Mouse (Mus musculus): ENCODE measurements around the gene Scyl2. TPM values are rescaled to one million over a fixed set of nuclear protein-coding genes. Genes with fewer than 3 reads are reported as not detected.

The Scyl2 gene
- polyA plus RNA-seq, 1 experiment, result 25.7 TPM

DNA sequence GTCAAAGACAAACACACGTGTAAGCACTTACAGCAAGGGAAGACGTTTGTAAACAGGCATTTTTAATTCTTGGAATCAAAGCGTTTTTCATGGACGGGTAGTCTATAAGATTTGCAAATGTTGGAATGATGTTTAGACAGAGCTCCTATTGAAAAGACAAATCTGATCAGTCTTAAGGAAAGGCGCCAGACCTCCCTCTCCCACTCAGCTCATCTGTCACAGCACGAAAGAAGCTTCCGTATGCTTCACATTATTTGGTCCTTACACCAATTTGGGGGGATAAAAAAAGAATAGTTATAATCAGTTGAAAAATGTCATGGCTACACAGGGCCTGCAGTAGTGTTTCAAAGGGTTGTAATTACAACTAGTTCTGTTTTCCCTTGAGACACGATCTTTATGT is 33.2 kb downstream of the Scyl2 start:
- no peak overlapping the region for H3K27ac ChIP-seq (ENCODE audit: insufficient read depth, low read length)
- no peak overlapping the region for H3K4me3 ChIP-seq (ENCODE audit: insufficient read depth, low read length)
- no peaks in the 10 kb centered on the region for H3K4me1 ChIP-seq (ENCODE audit: control insufficient read depth, insufficient read depth, low read length)
- TF ChIP-seq POLR2A (IDR thresholded peaks at IDR 0.05; ENCODE audit: extremely low read depth, insufficient read depth, low read length) (no peak), CTCF (IDR thresholded peaks at IDR 0.05; ENCODE audit: extremely low read depth, insufficient read depth, low read length) (no peak)

DNA sequence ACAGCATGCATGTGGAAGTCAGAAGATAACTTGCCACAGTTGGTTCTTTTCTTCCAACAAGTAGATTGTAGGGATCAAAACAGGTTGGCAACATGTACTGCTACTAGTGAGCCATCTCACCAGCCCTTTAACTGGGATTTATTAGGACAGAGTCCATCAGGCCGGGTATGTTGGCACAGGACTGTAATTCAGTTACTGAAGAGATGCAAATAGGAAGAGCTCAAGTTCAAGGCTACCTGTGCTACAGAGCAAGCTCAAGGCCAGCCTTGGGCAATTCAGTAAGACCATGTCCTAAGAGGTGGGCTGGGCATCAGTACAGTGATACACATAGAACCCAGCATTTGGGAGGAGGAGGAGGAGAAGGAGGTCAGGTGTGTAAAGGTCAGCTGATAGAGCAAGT is 34.4 kb downstream of the Scyl2 start:
- H3K4me1 ChIP-seq (ENCODE audit: control insufficient read depth, insufficient read depth, low read length), result no peaks in the 10 kb centered on the region
- TF ChIP-seq POLR2A (IDR thresholded peaks at IDR 0.05; ENCODE audit: extremely low read depth, insufficient read depth, low read length) (no peak), CTCF (IDR thresholded peaks at IDR 0.05; ENCODE audit: extremely low read depth, insufficient read depth, low read length) (no peak)

DNA sequence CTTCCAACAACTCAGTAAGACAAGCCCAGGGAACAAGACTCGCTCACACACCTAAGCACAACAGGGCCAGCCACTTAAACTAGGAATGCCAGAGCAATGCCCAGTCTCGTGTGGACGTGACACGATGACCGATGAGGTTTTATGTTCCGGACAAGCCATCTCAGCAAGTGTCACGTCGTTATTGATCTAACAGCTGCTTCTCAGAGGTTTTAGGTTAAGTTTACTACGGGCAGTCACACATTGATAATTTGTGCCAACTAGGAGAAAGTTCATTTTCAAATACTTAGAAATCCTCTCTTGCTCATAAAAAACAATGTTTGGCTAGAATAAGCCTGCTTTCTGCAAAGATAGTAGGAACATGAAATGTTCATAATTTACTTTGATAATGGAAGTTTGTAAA is 39.2 kb downstream of the Scyl2 start:
- TF ChIP-seq POLR2A (IDR thresholded peaks at IDR 0.05; ENCODE audit: extremely low read depth, insufficient read depth, low read length) (no peak), CTCF (IDR thresholded peaks at IDR 0.05; ENCODE audit: extremely low read depth, insufficient read depth, low read length) (no peak)
- Histone ChIP-seq H3K4me3 (ENCODE audit: insufficient read depth, low read length) (no peak overlapping the region), H3K4me1 (ENCODE audit: control insufficient read depth, insufficient read depth, low read length) (no peaks in the 10 kb centered on the region), H3K27ac (ENCODE audit: insufficient read depth, low read length) (no peak overlapping the region)

More for the DNA sequence above, 34.4 kb downstream of the Scyl2 start:
- no peak overlapping the region for H3K27ac ChIP-seq (ENCODE audit: insufficient read depth, low read length)
- H3K4me3 ChIP-seq (ENCODE audit: insufficient read depth, low read length), result no peak overlapping the region

DNA sequence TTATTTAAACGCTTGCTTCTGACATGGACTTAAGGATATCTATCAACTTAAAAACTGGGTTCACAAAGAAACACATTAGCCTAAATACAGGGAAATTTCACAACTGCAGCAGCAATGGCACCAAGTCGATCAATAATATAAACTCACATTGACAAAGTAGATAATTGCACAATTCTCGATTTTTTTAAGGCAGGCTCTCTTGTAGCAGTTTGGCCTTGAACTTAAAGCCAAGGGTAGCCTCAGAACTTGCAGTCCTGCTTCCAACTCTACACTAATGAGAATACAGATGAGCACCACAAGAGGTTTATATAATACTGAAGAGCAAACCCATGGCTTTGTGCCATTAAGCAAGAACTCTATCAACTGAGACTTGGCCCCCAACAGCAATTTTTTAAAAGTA is 49.1 kb downstream of the Scyl2 start:
- no peak overlapping the region for H3K4me3 ChIP-seq (ENCODE audit: insufficient read depth, low read length)
- no peaks in the 10 kb centered on the region for H3K4me1 ChIP-seq (ENCODE audit: control insufficient read depth, insufficient read depth, low read length)
- TF ChIP-seq POLR2A (IDR thresholded peaks at IDR 0.05; ENCODE audit: extremely low read depth, insufficient read depth, low read length), result no peak
- TF ChIP-seq CTCF (IDR thresholded peaks at IDR 0.05; ENCODE audit: extremely low read depth, insufficient read depth, low read length), result no peak
- H3K27ac ChIP-seq (ENCODE audit: insufficient read depth, low read length), result no peak overlapping the region

DNA sequence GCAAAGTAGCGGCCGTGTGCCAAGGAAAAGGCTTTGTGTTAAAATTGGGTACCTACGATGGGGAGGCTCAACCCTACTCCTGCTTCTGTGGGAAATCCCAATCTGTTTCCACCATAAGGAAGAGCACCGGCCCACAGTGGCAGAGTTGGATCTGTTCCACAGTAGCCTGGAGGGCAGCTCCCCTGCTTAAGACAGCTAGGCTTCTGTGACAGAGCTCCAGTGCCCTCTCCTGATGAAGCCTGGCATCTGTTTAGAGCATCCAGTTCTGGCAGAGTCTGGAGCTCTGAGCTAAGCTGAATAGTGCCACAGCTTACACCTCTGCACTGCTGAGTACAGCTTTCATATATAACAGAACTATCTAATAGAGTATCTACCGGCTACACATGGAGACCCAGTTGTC is 51.1 kb downstream of the Scyl2 start:
- no peak overlapping the region for H3K27ac ChIP-seq (ENCODE audit: insufficient read depth, low read length)
- no peak overlapping the region for H3K4me3 ChIP-seq (ENCODE audit: insufficient read depth, low read length)
- H3K4me1 ChIP-seq (ENCODE audit: control insufficient read depth, insufficient read depth, low read length), result no peaks in the 10 kb centered on the region
- TF ChIP-seq CTCF (IDR thresholded peaks at IDR 0.05; ENCODE audit: extremely low read depth, insufficient read depth, low read length) (peak; percentile 58), POLR2A (IDR thresholded peaks at IDR 0.05; ENCODE audit: extremely low read depth, insufficient read depth, low read length) (no peak)

DNA sequence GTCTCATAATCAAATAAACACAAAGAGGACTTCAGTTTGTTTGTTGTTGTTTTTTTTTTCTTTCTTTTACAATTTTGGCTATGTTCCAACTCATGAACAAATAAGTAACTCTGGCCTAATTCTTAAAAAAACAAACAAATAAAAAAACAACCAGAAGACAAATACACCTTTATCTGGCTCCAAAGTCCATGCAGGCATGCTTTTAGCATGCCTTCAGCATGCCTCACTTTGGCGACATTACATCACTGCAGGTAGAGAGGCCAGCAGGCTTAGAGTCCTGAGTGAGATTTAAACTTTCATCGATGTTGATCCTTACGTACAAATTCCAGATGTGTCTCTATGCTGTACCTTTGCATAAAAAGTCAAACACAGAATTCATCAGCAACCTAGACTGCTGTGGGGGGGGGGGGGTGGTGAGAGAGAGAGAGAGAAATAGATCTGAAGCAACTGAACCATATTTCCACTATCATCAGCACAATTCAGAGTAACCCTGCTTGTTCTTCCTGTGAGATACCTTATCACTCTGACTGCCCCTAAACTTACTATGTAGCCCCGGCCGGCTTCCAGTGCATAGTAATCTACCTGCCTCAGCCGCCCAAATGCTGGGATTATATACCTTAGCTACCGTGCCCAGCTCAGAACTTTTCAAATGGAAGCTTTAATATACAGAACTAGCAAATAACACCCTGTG is 52.2 kb downstream of the Scyl2 start:
- Histone ChIP-seq H3K27ac (ENCODE audit: insufficient read depth, low read length) (no peak overlapping the region), H3K4me3 (ENCODE audit: insufficient read depth, low read length) (no peak overlapping the region), H3K4me1 (ENCODE audit: control insufficient read depth, insufficient read depth, low read length) (no peaks in the 10 kb centered on the region)
- TF ChIP-seq POLR2A (IDR thresholded peaks at IDR 0.05; ENCODE audit: extremely low read depth, insufficient read depth, low read length), result no peak
- TF ChIP-seq CTCF (IDR thresholded peaks at IDR 0.05; ENCODE audit: extremely low read depth, insufficient read depth, low read length), result no peak

DNA sequence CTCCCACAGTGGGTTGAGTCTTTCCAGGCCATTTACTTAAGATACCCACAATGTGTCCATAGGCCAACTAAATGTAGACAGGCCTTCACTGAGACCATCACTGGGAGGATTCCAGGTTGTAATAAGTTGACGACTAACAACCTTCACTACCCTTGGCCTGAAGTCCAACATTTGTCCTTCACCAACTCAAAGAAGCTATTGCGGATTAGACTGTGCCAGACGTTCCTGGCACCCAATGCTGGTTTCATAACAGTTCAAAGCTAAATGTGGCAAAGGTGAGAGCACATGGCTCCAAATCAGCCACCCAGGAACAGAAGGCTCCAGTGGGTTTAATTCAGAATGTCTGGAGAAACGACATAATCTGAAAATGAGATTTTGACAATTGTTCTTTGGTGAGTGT is 53.0 kb downstream of the Scyl2 start:
- H3K4me1 ChIP-seq (ENCODE audit: control insufficient read depth, insufficient read depth, low read length), result no peaks in the 10 kb centered on the region
- no peak overlapping the region for H3K27ac ChIP-seq (ENCODE audit: insufficient read depth, low read length)
- H3K4me3 ChIP-seq (ENCODE audit: insufficient read depth, low read length), result no peak overlapping the region
- no peak for TF ChIP-seq POLR2A (IDR thresholded peaks at IDR 0.05; ENCODE audit: extremely low read depth, insufficient read depth, low read length)
- TF ChIP-seq CTCF (IDR thresholded peaks at IDR 0.05; ENCODE audit: extremely low read depth, insufficient read depth, low read length), result no peak

DNA sequence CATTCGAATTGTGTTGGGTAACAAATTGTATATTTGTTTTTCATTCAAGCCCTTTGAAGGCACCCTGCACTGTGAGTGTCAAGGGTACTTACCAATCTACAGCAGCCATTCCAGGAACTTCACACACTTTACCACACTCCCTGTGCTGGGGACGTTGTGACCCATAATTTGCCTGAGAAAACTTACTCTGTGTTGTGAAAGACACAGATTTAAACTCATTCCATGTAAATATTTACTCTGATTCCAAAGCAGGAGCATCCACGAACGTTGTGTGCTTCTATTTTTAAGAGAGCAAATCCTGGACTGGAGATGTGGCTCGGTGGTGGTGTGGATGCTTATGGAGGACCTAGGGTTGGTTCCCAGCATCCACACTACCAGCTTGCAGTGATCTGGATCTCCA is 54.3 kb downstream of the Scyl2 start:
- TF ChIP-seq CTCF (IDR thresholded peaks at IDR 0.05; ENCODE audit: extremely low read depth, insufficient read depth, low read length), result no peak
- no peak for TF ChIP-seq POLR2A (IDR thresholded peaks at IDR 0.05; ENCODE audit: extremely low read depth, insufficient read depth, low read length)

DNA sequence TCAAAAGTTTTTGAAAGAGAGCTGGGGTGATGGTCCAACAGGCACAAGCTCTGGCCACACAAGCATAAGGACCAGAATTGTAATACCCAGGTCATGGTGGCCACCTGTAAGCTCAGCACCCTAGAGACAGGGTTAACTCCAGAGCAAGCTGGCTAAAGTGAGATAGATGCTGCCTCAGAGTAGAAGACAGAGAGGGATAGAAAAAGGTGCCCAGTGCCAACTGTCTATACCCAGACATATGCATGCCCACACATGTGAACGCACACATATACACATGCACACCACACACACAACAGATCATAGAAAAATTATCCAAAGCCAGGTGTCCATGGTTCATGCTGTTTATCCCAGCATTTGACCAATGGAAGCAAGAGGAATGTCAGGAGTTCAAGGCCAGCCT is 55.5 kb downstream of the Scyl2 start:
- Histone ChIP-seq H3K4me3 (ENCODE audit: insufficient read depth, low read length) (no peak overlapping the region), H3K27ac (ENCODE audit: insufficient read depth, low read length) (no peak overlapping the region), H3K4me1 (ENCODE audit: control insufficient read depth, insufficient read depth, low read length) (no peaks in the 10 kb centered on the region)
- TF ChIP-seq POLR2A (IDR thresholded peaks at IDR 0.05; ENCODE audit: extremely low read depth, insufficient read depth, low read length) (no peak), CTCF (IDR thresholded peaks at IDR 0.05; ENCODE audit: extremely low read depth, insufficient read depth, low read length) (no peak)

More for the DNA sequence above, 54.3 kb downstream of the Scyl2 start:
- no peaks in the 10 kb centered on the region for H3K4me1 ChIP-seq (ENCODE audit: control insufficient read depth, insufficient read depth, low read length)
- no peak overlapping the region for H3K27ac ChIP-seq (ENCODE audit: insufficient read depth, low read length)
- no peak overlapping the region for H3K4me3 ChIP-seq (ENCODE audit: insufficient read depth, low read length)

DNA sequence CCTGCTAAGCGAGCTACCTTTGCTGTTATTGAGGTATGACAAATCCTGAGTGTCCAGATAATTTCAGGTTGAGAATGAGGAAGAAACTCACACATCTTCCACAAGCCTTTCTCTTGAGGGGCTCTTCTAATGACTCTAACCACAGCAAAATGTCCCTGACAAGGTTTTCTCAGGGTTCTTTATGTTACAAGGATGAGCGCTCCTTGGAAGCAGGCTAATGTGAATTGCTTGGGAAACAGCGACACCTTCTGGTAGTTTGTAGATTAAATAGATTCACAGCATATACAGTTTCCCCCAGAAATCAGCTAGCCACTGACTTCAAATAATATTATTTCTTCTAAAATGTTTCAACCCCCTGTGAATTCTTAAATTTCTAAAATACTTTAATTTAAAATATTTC is 56.0 kb downstream of the Scyl2 start:
- H3K4me1 ChIP-seq (ENCODE audit: control insufficient read depth, insufficient read depth, low read length), result no peaks in the 10 kb centered on the region
- H3K4me3 ChIP-seq (ENCODE audit: insufficient read depth, low read length), result no peak overlapping the region
- TF ChIP-seq CTCF (IDR thresholded peaks at IDR 0.05; ENCODE audit: extremely low read depth, insufficient read depth, low read length) (peak; percentile 62; the same call in 1 of the 2 replicates), POLR2A (IDR thresholded peaks at IDR 0.05; ENCODE audit: extremely low read depth, insufficient read depth, low read length) (no peak)
- H3K27ac ChIP-seq (ENCODE audit: insufficient read depth, low read length), result no peak overlapping the region

All from cortical plate, adult 2 months (tissue).